Mouse (Mus musculus): ENCODE results near the gene Pafah1b3. TPM values are rescaled to one million over a fixed set of nuclear protein-coding genes. Genes with fewer than 3 reads are reported as not detected.

Gene Pafah1b3
- polyA plus RNA-seq, 1 experiment from 2014 or later, result 301 TPM

GRCm38 (mm10) chr7:25296945-25297453 lies 787 bp downstream of the Pafah1b3 start:
- Histone ChIP-seq H3K36me3 (replicated peaks) (peaks cover 43% of the 10 kb centered on the region), H3K9me3 (no peaks in the 10 kb centered on the region), H3K4me3 (peak overlapping the region; percentile 95), H3K27me3 (replicated peaks; ENCODE audit: low read depth, poor library complexity, severe bottlenecking) (no peaks in the 10 kb centered on the region), H3K4me1 (peaks cover 23% of the 10 kb centered on the region), H3K27ac (replicated peaks) (peak overlapping the region; percentile 93)
- DNase-seq (ENCODE audit: low spot score), result peak; percentile 72
- WGBS, result 2% methylated on average over 21 of the region's 21 CpGs

GRCm38 (mm10) chr7:25294960-25295722 lies 2.6 kb downstream of the Pafah1b3 start:
- Histone ChIP-seq H3K4me1 (peaks cover 18% of the 10 kb centered on the region), H3K9me3 (no peaks in the 10 kb centered on the region), H3K36me3 (replicated peaks) (peaks cover 62% of the 10 kb centered on the region), H3K27ac (replicated peaks) (no peak overlapping the region), H3K4me3 (0 out of 2 replicates have a peak overlapping the region, but pooled peaks have one; percentile 95), H3K27me3 (replicated peaks; ENCODE audit: low read depth, poor library complexity, severe bottlenecking) (no peaks in the 10 kb centered on the region)
- no peak for DNase-seq (ENCODE audit: low spot score)
- 91% methylated on average over 12 of the region's 12 CpGs for WGBS

- Histone ChIP-seq H3K36me3 (replicated peaks) (peaks cover 68% of the 10 kb centered on the region), H3K4me1 (peaks cover 18% of the 10 kb centered on the region), H3K27me3 (replicated peaks; ENCODE audit: low read depth, poor library complexity, severe bottlenecking) (no peaks in the 10 kb centered on the region), H3K9me3 (no peaks in the 10 kb centered on the region; the same call in 1 of the 2 replicates), H3K27ac (replicated peaks) (no peak overlapping the region), H3K4me3 (no peak overlapping the region)
- no peak for DNase-seq (ENCODE audit: low spot score)
- 89% methylated on average over 4 of the region's 4 CpGs for WGBS
Measured at GRCm38 (mm10) chr7:25294495-25294894, 3.3 kb downstream of the Pafah1b3 start.

GRCm38 (mm10) chr7:25293191-25293739 lies 4.5 kb downstream of the Pafah1b3 start:
- no peaks in the 10 kb centered on the region for H3K27me3 ChIP-seq (replicated peaks; ENCODE audit: low read depth, poor library complexity, severe bottlenecking)
- no peak for DNase-seq (ENCODE audit: low spot score)
- H3K4me3 ChIP-seq, result peak overlapping the region; percentile 17; the same call in 1 of the 2 replicates
- H3K36me3 ChIP-seq (replicated peaks), result peaks cover 80% of the 10 kb centered on the region
- H3K4me1 ChIP-seq, result peaks cover 15% of the 10 kb centered on the region
- no peak overlapping the region for H3K27ac ChIP-seq (replicated peaks)
- WGBS, result 81% methylated on average over 10 of the region's 10 CpGs
- H3K9me3 ChIP-seq, result no peaks in the 10 kb centered on the region; the same call in 1 of the 2 replicates

- Histone ChIP-seq H3K27me3 (replicated peaks; ENCODE audit: low read depth, poor library complexity, severe bottlenecking) (no peaks in the 10 kb centered on the region), H3K27ac (replicated peaks) (no peak overlapping the region), H3K9me3 (no peaks in the 10 kb centered on the region; the same call in 1 of the 2 replicates), H3K36me3 (replicated peaks) (peaks cover 92% of the 10 kb centered on the region), H3K4me3 (no peak overlapping the region; the same call in 1 of the 2 replicates), H3K4me1 (peaks cover 11% of the 10 kb centered on the region)
- 77% methylated on average over 7 of the region's 7 CpGs for WGBS
- no peak for DNase-seq (ENCODE audit: low spot score)
Measured at GRCm38 (mm10) chr7:25292107-25292506, 5.7 kb downstream of the Pafah1b3 start.

- Histone ChIP-seq H3K36me3 (replicated peaks) (peaks cover 100% of the 10 kb centered on the region), H3K27me3 (replicated peaks; ENCODE audit: low read depth, poor library complexity, severe bottlenecking) (no peaks in the 10 kb centered on the region), H3K9me3 (no peaks in the 10 kb centered on the region; the same call in 1 of the 2 replicates), H3K4me1 (peaks cover under 1% of the 10 kb centered on the region; the same call in 1 of the 2 replicates), H3K27ac (replicated peaks) (no peak overlapping the region), H3K4me3 (no peak overlapping the region)
- WGBS, result 90% methylated on average over 2 of the region's 2 CpGs
- no peak for DNase-seq (ENCODE audit: low spot score)
Measured at GRCm38 (mm10) chr7:25290911-25291310, 6.9 kb downstream of the Pafah1b3 start.

GRCm38 (mm10) chr7:25290463-25290862 lies 7.3 kb downstream of the Pafah1b3 start:
- Histone ChIP-seq H3K27me3 (replicated peaks; ENCODE audit: low read depth, poor library complexity, severe bottlenecking) (no peaks in the 10 kb centered on the region), H3K36me3 (replicated peaks) (peaks cover 100% of the 10 kb centered on the region), H3K4me1 (no peaks in the 10 kb centered on the region), H3K27ac (replicated peaks) (no peak overlapping the region), H3K4me3 (no peak overlapping the region), H3K9me3 (no peaks in the 10 kb centered on the region; the same call in 1 of the 2 replicates)
- DNase-seq (ENCODE audit: low spot score), result no peak
- 86% methylated on average over 1 of the region's 1 CpGs for WGBS

GRCm38 (mm10) chr7:25289925-25290324 lies 7.9 kb downstream of the Pafah1b3 start:
- Histone ChIP-seq H3K36me3 (replicated peaks) (peaks cover 100% of the 10 kb centered on the region), H3K27me3 (replicated peaks; ENCODE audit: low read depth, poor library complexity, severe bottlenecking) (no peaks in the 10 kb centered on the region), H3K9me3 (no peaks in the 10 kb centered on the region; the same call in 1 of the 2 replicates), H3K4me1 (peaks cover 3% of the 10 kb centered on the region), H3K4me3 (no peak overlapping the region), H3K27ac (replicated peaks) (no peak overlapping the region)
- 97% methylated on average over 3 of the region's 3 CpGs for WGBS
- DNase-seq (ENCODE audit: low spot score), result no peak

GRCm38 (mm10) chr7:25288721-25289120 lies 9.1 kb downstream of the Pafah1b3 start:
- Histone ChIP-seq H3K4me3 (peak overlapping the region; percentile 2; the same call in 1 of the 2 replicates), H3K4me1 (peaks cover 15% of the 10 kb centered on the region), H3K27ac (replicated peaks) (no peak overlapping the region), H3K9me3 (no peaks in the 10 kb centered on the region; the same call in 1 of the 2 replicates), H3K36me3 (replicated peaks) (peaks cover 94% of the 10 kb centered on the region), H3K27me3 (replicated peaks; ENCODE audit: low read depth, poor library complexity, severe bottlenecking) (no peaks in the 10 kb centered on the region)
- WGBS, result 94% methylated on average over 3 of the region's 3 CpGs
- DNase-seq (ENCODE audit: low spot score), result no peak

GRCm38 (mm10) chr7:25288011-25288410 lies 9.8 kb downstream of the Pafah1b3 start:
- Histone ChIP-seq H3K27ac (replicated peaks) (no peak overlapping the region), H3K4me1 (peaks cover 22% of the 10 kb centered on the region), H3K4me3 (no peak overlapping the region), H3K9me3 (no peaks in the 10 kb centered on the region; the same call in 1 of the 2 replicates), H3K27me3 (replicated peaks; ENCODE audit: low read depth, poor library complexity, severe bottlenecking) (no peaks in the 10 kb centered on the region), H3K36me3 (replicated peaks) (peaks cover 86% of the 10 kb centered on the region)
- no peak for DNase-seq (ENCODE audit: low spot score)
- 95% methylated on average over 12 of the region's 12 CpGs for WGBS

GRCm38 (mm10) chr7:25286989-25287388 lies 10.8 kb downstream of the Pafah1b3 start:
- DNase-seq (ENCODE audit: low spot score), result no peak
- peaks cover 76% of the 10 kb centered on the region for H3K36me3 ChIP-seq (replicated peaks)
- H3K4me1 ChIP-seq, result peaks cover 29% of the 10 kb centered on the region
- no peaks in the 10 kb centered on the region for H3K27me3 ChIP-seq (replicated peaks; ENCODE audit: low read depth, poor library complexity, severe bottlenecking)
- 84% methylated on average over 8 of the region's 8 CpGs for WGBS
- H3K27ac ChIP-seq (replicated peaks), result no peak overlapping the region
- H3K4me3 ChIP-seq, result no peak overlapping the region
- H3K9me3 ChIP-seq, result no peaks in the 10 kb centered on the region; the same call in 1 of the 2 replicates

GRCm38 (mm10) chr7:25285511-25286238 lies 12.1 kb downstream of the Pafah1b3 start:
- no peak for DNase-seq (ENCODE audit: low spot score)
- Histone ChIP-seq H3K9me3 (no peaks in the 10 kb centered on the region; the same call in 1 of the 2 replicates), H3K4me3 (0 out of 2 replicates have a peak overlapping the region, but pooled peaks have one; percentile 8), H3K36me3 (replicated peaks) (peaks cover 63% of the 10 kb centered on the region), H3K27me3 (replicated peaks; ENCODE audit: low read depth, poor library complexity, severe bottlenecking) (no peaks in the 10 kb centered on the region), H3K27ac (replicated peaks) (no peak overlapping the region), H3K4me1 (peaks cover 41% of the 10 kb centered on the region)
- WGBS, result 93% methylated on average over 20 of the region's 20 CpGs
